Mouse (Mus musculus): ENCODE data around the gene Rasa2.

Rasa2 gene

DNA sequence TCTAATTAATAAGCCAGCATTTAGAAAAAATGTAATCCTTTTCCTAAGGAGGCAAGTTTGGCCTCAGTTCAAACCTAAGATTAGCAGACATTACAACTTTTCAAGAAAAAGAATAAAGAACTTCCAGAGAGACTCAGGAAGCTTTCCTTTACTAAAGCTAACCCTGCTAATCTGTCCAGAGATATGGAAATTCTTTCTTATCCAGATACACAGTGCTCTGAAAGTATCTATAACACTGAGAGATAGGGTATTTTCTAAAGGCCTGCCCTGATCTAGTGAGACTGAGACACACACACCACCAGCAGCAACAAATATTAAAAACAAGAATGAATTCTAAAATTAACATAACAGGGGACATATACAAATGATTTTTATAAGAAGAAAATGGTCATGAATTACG, 4.4 kb downstream of the Rasa2 start:
- CTCF ChIA-PET = no interaction called here
- POLR2A ChIA-PET = no interaction called here

DNA sequence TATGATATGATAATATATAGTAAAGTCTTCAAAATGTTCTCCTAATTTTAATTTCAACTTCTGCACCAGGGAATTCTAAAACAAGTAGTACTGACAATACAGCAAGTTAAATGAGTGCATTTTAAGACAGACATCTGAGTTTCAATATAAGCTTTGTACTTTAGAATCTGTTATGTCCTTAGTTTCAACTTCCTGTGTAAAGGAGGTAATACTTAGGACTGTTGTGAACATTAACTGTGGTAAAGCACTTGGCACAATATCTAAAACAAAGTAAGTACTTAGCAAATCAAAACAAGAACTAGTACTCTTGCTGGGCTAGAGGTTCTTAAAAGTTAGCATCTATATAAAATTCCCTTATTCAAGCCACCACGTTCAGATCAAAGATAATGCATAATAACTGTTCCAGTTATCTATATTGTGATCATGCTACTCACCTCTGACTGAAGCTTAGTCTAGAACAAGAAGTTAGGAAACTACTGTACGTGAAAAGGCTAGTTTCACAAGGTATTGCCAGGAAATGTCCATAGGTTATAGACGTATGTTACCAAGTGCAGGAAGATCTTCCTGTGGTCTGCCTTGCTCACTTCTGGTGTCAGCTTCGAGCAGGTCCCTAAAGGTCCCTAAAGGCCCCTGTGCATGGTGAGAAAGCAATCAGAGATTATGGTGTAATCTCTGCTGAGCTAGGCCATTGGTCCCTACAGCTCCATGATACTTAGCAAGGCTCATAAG, 12.8 kb downstream of the Rasa2 start:
- ChIA-PET CTCF (interaction anchor here in 1 of 4 experiments (0.6 kb wide), 1 partner anchor 33 kb away, joined by 3 read pairs; no protein-coding TSS in a partner anchor), POLR2A (interaction anchor here in 2 of 4 experiments (1.1 to 1.2 kb wide), 2 partner anchors 9 to 10 kb away, joined by 3 to 5 read pairs; no protein-coding TSS in a partner anchor)

DNA sequence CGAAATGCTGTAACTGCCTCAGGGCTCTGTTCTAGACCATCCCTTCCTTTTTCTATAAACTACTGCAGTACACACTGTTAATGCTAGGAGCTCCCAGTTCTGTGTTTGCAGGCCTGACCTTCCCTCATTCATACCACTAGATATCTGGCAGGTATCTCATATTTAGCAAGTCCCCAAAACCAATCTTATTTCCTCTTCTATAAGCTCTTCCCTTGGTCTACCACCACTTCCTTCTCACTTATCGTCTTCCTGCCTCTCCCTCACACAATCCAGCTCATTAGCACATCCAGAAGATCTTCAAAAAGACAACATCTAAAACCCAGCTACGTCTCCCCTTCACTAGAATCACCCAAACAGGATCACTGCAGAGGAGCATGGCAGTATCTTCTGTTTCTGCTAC, 19.1 kb downstream of the Rasa2 start:
- ChIA-PET POLR2A (interaction anchor here in 1 of 4 experiments (0.8 to 2.2 kb wide), 5 partner anchors 9 to 58 kb away, joined by 3 to 9 read pairs (median 4); no protein-coding TSS in a partner anchor), CTCF (interaction anchor here in 2 of 4 experiments (0.6 to 1.3 kb wide), 4 partner anchors 12 to 473 kb away, joined by 3 to 6 read pairs (median 4); no protein-coding TSS in a partner anchor)

DNA sequence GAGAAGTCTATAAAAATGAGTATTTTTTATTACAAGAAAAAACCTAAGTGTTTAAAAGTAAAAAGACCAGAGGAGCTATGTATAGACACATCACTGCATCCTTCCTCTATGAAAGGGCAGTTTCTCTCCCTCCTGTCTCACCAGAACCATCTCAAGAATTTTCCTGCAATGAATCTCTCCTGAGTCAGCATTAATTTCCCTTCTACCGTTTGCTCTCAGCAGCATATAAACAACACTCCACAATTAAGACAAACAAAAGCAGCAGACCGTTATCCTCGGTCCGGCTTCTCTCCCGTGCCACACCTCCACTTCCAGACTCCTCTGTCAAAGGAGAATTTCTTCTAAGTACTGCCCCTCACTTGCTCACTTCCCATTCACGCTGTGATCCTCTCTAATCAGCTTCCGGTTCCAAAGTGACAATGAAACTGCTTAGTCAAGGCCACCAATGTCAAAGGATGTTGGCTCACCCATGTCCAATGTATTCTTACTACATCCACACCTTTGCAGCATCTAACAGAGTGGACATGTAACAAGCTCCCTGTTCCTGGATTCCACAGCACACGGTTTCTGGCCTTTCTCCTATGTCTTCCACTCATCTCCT, 19.6 kb downstream of the Rasa2 start:
- POLR2A ChIA-PET = interaction anchor here in 1 of 4 experiments (0.8 to 2.2 kb wide), 5 partner anchors 8 to 58 kb away, joined by 3 to 9 read pairs (median 4); no protein-coding TSS in a partner anchor
- CTCF ChIA-PET = interaction anchor here in 2 of 4 experiments (0.6 to 1.3 kb wide), 4 partner anchors 12 to 473 kb away, joined by 3 to 6 read pairs (median 4); no protein-coding TSS in a partner anchor

DNA sequence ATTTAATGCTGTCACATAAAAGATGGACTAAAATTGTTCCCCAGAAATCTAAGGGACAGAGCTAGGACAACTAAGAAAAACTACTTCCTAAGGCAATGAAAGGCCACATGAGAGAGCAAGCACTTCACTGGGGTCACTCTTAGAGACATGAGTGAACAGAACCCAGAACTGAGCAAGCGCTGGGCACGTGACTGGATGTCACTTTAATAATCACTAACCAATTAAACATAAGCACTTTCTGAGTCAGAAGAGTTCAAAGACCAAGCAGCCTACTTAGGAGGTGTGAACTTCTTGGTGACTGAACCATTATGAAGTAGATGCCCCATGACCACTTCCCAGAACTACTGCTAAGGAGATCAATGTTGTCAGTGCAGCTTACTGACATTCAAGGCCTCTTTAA, 20.6 kb downstream of the Rasa2 start:
- CTCF ChIA-PET = no interaction called here

DNA sequence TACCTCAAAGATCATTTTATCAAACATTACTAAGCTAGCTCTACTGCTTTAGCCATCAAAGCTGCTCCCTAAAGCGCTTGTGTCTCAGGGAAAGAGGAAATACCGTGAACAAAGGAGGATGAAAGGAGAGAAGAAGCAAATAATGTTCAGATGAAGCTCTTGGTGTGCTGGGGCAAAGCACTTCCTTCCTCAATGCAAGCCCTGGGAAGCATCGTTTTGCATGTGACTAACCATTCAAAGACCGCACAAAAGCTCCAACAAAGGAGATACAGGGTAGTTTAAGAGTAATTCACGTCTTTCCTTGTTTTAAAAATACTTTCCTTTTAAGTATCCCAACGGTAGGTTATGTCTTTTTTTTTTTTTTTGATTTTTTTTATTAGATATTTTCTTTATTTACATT, 28.0 kb downstream of the Rasa2 start:
- ChIA-PET CTCF (interaction anchor here in 3 of 4 experiments (0.6 to 1.1 kb wide), 5 partner anchors 13 to 357 kb away, joined by 3 to 7 read pairs (median 5); no protein-coding TSS in a partner anchor), POLR2A (interaction anchor here (0.6 to 2.0 kb wide), 9 partner anchors 9 to 334 kb away, joined by 3 to 9 read pairs (median 5); no protein-coding TSS in a partner anchor)

More for the DNA sequence above, 20.6 kb downstream of the Rasa2 start:
- POLR2A ChIA-PET = interaction anchor here in 2 of 4 experiments (0.6 to 2.0 kb wide), 2 partner anchors 8 to 22 kb away, joined by 3 to 5 read pairs; no protein-coding TSS in a partner anchor

DNA sequence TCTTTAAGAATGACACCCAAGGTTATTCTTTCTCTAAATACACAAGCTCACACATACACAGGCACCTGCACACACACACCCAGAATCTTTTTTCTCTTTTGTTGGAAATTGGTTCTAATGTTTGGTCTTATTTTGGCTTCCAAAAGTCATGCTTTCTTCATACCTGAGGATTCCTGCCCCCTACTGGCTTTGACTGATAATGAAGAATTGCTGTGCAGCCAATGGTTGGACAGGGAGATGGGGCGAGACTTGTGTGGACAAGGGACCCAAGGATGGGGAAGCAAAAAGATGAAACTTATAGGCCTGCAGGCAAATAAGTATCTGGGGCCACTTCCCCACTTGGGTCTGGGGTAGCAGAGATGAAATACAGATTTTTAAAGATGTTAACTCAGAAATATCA, 33.5 kb downstream of the Rasa2 start:
- CTCF ChIA-PET = no interaction called here
- POLR2A ChIA-PET = no interaction called here

DNA sequence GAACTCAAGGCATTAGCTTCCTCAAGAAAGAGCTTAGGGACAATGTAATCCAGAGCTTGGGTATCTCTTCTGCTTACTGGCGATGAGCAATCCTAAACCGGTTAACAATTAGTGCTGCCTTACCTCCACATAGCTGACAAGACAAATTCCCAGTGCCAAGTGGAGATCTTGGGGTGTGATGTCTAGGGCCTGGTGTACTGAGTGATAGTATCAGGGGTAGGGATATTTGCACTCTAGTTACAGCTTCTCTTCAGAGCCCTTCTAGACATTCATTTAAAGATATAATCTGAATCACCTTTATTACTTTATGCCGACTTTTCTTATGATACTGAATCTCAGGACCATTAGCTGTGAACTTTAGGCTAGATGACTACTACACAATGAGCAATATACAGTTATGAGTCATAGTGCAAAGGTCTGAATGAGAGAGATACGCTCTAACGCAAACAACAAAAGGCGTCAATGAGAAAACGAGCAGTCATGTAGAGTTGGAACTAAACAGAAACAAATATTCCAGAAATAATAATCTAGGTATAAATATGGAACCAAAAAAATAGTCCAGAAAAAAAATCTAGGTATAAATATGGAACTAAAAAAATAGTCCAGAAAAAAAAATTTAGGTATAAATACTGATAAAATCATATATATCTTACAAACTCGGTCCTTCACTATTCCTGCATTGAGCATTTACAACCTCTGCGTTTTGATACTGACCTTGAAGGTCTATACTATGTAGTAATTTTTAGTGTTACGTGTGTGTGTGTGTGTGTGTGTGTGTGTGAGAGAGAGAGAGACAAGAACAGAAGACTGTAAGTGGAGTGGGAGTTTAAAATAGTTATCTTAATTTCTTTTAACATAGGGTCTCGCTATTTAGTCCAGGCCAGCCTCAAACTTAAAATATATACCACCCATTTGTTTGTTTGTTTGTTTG, 38.5 kb downstream of the Rasa2 start:
- POLR2A ChIA-PET = interaction anchor here in 2 of 4 experiments (0.5 to 0.6 kb wide), 2 partner anchors 10 to 211 kb away, joined by 3 to 8 read pairs; no protein-coding TSS in a partner anchor
- CTCF ChIA-PET = interaction anchor here in 1 of 4 experiments (1.2 kb wide), 1 partner anchor 198 kb away, joined by 3 read pairs; no protein-coding TSS in a partner anchor

DNA sequence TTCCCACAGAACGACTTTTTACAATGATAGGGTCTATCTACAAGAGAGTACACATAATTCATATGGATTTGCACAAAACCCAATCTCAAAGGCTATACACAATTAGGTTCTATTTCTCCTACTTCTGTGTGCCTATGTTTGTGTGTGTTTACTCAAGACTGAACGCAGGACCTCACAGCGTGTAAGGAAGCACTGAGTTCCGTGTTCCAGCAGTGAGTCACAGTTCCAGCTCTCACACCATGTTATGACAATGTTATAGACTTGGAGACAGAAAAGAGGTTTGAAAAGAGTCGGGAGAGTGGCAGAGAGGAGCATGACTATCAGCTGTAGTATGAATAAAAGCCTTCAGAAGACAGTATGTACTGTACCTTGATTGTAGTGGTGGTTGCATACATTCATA, 42.1 kb downstream of the Rasa2 start:
- POLR2A ChIA-PET = no interaction called here
- CTCF ChIA-PET = no interaction called here

DNA sequence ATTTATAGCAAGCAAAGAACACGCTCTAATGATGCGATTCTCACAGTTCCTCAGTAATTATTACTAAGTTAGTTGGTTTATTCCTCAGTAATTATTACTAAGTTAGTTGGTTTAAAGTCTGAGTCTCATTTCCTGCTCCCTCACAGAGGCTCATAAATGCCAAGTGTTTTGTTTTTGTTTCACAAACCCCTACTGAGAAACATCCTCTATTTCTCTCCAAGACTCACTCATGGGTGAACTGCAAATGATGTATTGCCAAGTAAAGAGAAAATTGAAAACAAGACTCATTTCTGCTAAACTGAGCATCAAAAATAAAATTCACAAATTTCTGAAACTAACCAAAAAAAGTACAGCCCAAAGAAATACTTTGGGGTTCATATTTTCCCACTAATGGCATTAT, 47.9 kb downstream of the Rasa2 start:
- CTCF ChIA-PET = no interaction called here
- POLR2A ChIA-PET = no interaction called here

DNA sequence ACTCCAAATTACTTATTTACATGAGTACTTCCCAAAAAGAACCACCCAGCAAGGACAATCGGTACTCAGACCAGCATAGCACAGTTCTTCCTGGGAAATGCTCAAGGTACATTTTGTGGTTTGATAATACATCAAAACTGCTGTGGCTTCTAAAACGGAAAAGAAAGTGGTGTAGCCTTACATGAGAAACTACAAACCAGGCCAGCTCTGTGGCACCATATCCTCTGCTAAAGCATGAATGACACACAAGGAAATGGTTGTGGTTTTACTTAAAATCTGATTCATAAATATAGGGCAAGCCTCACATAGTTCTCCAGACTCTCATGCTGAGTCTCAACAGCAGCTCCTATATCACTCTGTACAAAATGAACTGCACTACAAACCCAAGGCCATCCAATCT, 48.3 kb downstream of the Rasa2 start:
- CTCF ChIA-PET = no interaction called here
- POLR2A ChIA-PET = no interaction called here

DNA sequence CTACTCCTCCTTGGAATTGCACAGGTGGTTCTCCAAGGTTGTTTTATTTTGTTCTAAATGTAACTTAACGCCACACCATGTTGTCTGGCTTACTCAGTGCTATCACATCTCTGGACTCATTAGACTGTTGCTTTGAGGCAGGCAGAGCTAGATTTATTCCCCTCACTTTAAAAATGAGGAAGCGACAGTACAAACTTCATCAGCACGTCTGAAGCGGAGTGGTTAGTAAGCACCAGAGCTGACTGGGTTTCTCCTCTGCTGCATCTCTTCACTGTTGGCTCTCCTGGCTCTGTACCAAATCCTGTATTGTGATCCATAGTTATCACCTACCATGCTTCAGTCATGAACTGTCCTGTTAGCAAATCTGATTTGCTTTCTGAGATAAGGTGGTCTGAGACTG, 53.2 kb downstream of the Rasa2 start:
- CTCF ChIA-PET = interaction anchor here in 1 of 4 experiments (0.5 kb wide), 1 partner anchor 303 kb away, joined by 4 read pairs; no protein-coding TSS in a partner anchor

DNA sequence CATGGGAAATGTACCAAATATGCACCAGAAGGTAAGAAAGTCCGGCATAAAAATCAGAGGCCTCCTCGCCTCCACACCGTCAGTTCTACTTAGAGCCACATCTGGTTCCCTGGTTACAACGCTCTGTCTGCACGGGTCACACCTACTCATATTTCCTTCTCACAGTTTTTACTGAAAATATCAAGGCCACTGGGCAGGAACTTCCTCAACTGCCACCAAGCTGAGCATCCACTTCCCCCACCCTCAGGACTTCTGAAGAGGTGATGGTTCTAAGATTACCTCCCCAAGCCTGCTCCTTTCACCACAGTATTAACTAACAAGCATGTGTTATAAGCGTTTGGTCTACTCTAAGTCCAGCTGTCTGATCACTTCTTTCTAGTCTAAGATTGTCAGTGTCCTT, 53.7 kb downstream of the Rasa2 start:
- POLR2A ChIA-PET = no interaction called here

More for the DNA sequence above, 53.2 kb downstream of the Rasa2 start:
- POLR2A ChIA-PET = interaction anchor here in 1 of 4 experiments (1.2 kb wide), 1 partner anchor 41 kb away, joined by 3 read pairs; no protein-coding TSS in a partner anchor

DNA sequence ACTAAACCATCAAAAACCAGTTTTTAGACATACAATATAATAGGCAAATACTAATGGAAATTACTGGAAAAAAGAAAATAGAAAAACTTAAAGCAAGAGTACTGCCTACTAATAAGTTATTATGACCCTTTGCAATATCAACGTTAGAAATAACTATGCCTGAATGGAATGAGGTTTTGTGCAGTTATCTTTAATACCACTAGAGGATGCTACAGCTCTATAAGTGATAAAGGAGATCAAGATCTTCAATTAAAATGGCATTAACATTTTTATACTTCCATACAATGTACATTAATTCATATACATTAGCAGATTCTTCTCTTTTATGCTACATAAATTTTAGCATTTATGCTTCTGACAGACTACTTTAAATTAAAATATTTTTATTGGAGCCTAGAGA, 58.2 kb downstream of the Rasa2 start:
- ChIA-PET CTCF (interaction anchor here (0.6 to 2.5 kb wide), 13 partner anchors 12 to 312 kb away, joined by 3 to 11 read pairs (median 3); no protein-coding TSS in a partner anchor), POLR2A (no interaction called here)

More for the DNA sequence above, 53.7 kb downstream of the Rasa2 start:
- CTCF ChIA-PET = interaction anchor here in 1 of 4 experiments (0.5 kb wide), 1 partner anchor 304 kb away, joined by 4 read pairs; no protein-coding TSS in a partner anchor

DNA sequence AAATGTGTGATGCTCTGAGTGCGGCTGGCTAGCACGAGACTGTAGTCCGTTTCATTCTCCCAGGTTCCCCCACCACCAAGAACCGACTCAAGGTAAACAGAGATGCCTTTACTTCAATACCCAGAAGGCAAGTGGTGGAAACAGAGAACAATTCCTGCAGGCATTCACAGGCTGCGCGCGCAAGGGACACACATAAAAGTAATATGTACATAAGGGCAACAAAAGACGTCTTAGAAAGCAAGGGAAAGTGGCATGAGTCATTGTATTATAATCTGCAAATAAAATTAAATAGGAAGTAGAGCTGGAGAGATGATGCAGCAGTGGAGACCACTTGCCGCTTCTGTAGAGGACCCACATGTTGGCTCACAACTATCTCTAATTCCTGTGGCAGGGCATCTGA, 58.7 kb downstream of the Rasa2 start:
- ChIA-PET POLR2A (no interaction called here), CTCF (interaction anchor here in 3 of 4 experiments (0.8 to 2.5 kb wide), 8 partner anchors 12 to 313 kb away, joined by 3 to 11 read pairs (median 4); no protein-coding TSS in a partner anchor)

DNA sequence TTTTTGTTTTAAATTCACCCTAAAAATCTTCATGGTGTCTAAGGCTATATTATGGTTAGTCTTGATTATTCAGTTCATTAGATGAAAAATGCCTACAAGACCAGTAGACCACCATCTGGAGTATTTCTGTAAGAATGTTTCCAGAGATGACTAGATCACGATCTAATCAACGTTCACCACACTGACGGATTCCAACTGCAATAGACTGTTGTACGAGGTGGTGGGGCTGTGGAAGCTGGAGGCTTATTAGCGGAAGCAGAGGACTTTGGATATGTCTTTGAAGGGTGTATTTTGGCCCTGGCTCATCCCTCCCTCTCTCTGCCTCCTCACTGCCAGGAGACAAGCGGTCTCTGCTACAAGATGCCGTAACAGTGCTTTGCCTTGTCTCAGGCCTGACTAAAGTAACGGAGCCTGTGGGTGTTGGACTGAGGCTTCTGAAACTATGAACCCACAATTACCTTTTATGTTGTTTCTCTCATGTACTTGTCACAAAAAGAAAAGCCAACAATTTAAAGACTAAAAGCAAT, 64.9 kb downstream of the Rasa2 start:
- CTCF ChIA-PET = interaction anchor here in 3 of 4 experiments (0.6 to 0.8 kb wide), 4 partner anchors 64 to 391 kb away, joined by 3 to 5 read pairs (median 3); no protein-coding TSS in a partner anchor
- POLR2A ChIA-PET = interaction anchor here in 1 of 4 experiments (1.0 kb wide), 1 partner anchor 22 kb away, joined by 3 read pairs; no protein-coding TSS in a partner anchor

DNA sequence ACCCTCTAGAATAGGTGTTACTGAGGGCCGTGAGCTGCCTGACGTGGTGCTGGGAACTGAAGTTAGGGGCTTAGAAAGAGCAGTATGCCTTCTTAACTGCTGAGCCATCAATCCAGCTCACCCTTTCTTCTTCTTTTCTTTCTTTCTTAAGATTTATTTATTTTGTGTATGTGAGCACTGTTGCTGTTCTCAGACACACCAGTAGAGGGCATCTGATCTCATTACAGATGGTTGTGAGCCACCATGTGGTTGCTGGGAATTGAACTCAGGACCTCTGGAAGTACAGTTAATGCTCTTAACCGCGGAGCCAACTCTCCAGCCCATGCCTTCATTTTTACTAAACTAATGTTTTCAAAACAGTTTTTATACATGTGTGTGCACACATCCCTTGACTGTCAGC, 67.9 kb downstream of the Rasa2 start:
- CTCF ChIA-PET = interaction anchor here in 1 of 4 experiments (0.9 to 1.4 kb wide), 2 partner anchors 106 to 254 kb away, joined by 3 read pairs; no protein-coding TSS in a partner anchor
- POLR2A ChIA-PET = interaction anchor here in 2 of 4 experiments (0.7 to 0.9 kb wide), 2 partner anchors 8 to 16 kb away, joined by 3 read pairs; no protein-coding TSS in a partner anchor

DNA sequence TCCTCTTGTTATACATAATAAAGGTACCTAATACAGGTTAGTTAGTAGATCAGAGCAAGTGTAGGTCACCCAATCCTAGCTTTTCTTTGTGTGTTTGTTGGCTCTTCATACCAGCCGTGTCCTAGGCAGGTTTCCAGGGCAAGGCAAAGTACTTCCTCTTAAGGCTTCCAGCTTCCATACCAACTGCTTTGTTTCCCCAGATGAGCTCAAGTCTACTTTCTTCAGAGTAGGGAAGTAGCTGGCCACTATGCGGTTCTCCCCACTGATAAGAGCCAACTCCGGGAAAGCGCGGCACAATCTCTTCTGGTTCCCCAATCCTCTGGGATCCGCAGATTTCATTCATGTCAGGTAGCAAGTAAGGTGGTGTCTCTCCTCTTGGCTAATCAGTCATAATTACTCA, 72.3 kb downstream of the Rasa2 start:
- POLR2A ChIA-PET = interaction anchor here (0.5 to 1.6 kb wide), 6 partner anchors 11 to 301 kb away, joined by 3 to 5 read pairs (median 3); no protein-coding TSS in a partner anchor
- CTCF ChIA-PET = interaction anchor here in 2 of 4 experiments (0.5 to 1.7 kb wide), 3 partner anchors 111 to 223 kb away, joined by 3 to 4 read pairs (median 3); no protein-coding TSS in a partner anchor

Measured in embryonic stem cell, embryonic (primary cell).